Mouse (Mus musculus): ENCODE measurements around the gene Ddx31. TPM values are rescaled to one million over a fixed set of nuclear protein-coding genes. Genes with fewer than 3 reads are reported as not detected.

The Ddx31 gene
- polyA plus RNA-seq, 1 experiment from 2014 or later: 8.6 TPM

DNA sequence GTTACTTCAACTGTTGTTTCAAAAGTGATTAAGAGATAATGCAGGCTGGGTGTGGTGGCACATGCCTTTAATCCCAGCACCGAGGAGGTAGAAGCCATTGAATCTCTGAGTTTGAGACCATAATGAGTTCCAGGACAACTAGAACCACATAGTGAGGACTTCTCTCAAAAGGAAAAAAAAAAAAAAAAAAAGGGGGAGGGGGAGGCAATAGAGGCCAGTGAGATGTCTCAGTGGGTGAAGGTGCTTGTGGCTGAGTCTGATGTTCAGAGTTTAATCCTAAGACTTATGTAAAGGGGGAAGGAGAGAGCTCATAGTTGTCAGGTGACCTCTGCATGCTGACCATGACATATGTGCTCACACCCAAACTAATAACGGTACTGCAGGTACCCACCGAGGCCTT lies 1.8 kb downstream of the Ddx31 start:
- H3K36me3 ChIP-seq (ENCODE audit: control insufficient read depth, insufficient read depth, low read length): peaks cover 25% of the 10 kb centered on the region
- no peaks in the 10 kb centered on the region for H3K27me3 ChIP-seq (ENCODE audit: control insufficient read depth, insufficient read depth, low read length)
- 75% methylated on average over 3 of the region's 3 CpGs for WGBS
- peaks cover 0 to 25% of the 10 kb centered on the region in 2 experiments; a peak in 3 of 4 replicates for H3K4me1 ChIP-seq (ENCODE audit: control insufficient read depth in 2 of 2, insufficient read depth in 2 of 2, low read length in 2 of 2)
- H3K9ac ChIP-seq (ENCODE audit: low read length): 0 out of 2 replicates have a peak overlapping the region, but pooled peaks have one; percentile 96
- H3K27ac ChIP-seq (replicated peaks in 1 of 2; ENCODE audit: control insufficient read depth in 1 of 2, insufficient read depth in 1 of 2, low read depth in 2 of 2, low read length in 2 of 2): no peak overlapping the region
- H3K4me3 ChIP-seq (ENCODE audit: control insufficient read depth in 1 of 2, insufficient read depth in 1 of 2, low read depth in 1 of 2, low read length in 2 of 2): no peak overlapping the region
- no peaks in the 10 kb centered on the region for H3K9me3 ChIP-seq (ENCODE audit: control insufficient read depth, low read length)
- peak overlapping the region; percentile 87; the same call in 1 of the 2 replicates for H3K4me2 ChIP-seq (ENCODE audit: low read length)
- ATAC-seq (ENCODE audit: insufficient number of reproducible peaks, insufficient read depth, low FRiP score, low read depth): no peak

DNA sequence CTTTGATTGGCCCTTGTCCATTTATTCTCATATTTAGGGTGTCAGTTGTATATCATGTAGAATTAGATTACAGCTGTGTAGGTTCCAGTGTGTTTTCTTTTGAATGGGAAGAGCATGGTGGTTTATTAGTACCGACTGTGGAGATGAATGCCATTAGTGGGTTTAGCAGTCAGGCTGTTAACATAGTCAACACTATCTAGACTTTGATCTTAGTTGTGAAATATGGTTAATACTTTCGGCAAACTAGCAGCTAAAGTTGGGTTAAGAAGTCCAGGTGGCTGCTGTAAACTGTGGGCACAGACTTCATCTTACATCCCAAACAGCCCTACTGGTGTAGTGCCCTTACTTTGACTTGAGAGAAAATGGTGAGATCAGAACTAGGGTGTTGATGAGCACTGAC lies 8.7 kb downstream of the Ddx31 start:
- Histone ChIP-seq H3K27ac (replicated peaks in 1 of 2; ENCODE audit: control insufficient read depth in 1 of 2, insufficient read depth in 1 of 2, low read depth in 2 of 2, low read length in 2 of 2) (no peak overlapping the region), H3K27me3 (ENCODE audit: control insufficient read depth, insufficient read depth, low read length) (no peaks in the 10 kb centered on the region), H3K4me2 (ENCODE audit: low read length) (no peak overlapping the region), H3K9ac (ENCODE audit: low read length) (no peak overlapping the region), H3K9me3 (ENCODE audit: control insufficient read depth, low read length) (no peaks in the 10 kb centered on the region), H3K4me3 (ENCODE audit: control insufficient read depth in 1 of 2, insufficient read depth in 1 of 2, low read depth in 1 of 2, low read length in 2 of 2) (no peak overlapping the region), H3K36me3 (ENCODE audit: control insufficient read depth, insufficient read depth, low read length) (peaks cover 62% of the 10 kb centered on the region), H3K4me1 (ENCODE audit: control insufficient read depth in 2 of 2, insufficient read depth in 2 of 2, low read length in 2 of 2) (no peaks in the 10 kb centered on the region)
- 92% methylated on average over 2 of the region's 2 CpGs for WGBS
- no peak for ATAC-seq (ENCODE audit: insufficient number of reproducible peaks, insufficient read depth, low FRiP score, low read depth)

DNA sequence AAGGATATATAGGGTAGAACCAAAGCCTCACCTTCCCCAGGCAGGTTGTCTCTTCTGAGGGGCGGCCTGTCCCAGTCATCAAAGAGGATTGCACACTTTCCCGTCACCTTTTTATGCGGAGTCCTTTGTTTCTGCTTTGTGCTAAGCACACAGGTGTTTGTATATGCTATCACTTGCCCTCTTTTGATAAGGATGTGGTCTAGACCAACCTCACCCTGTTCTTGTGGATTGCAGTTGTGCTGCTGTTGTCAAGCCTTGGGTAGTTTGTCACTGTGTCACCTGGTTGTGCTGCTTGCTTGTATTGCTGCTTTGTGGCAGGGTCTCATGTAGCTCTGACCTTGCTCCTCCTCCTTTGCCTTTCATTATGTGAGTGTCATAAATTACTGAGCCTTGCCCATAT lies 12.4 kb downstream of the Ddx31 start:
- no peak overlapping the region for H3K9ac ChIP-seq (ENCODE audit: low read length)
- no peak overlapping the region for H3K27ac ChIP-seq (replicated peaks in 1 of 2; ENCODE audit: control insufficient read depth in 1 of 2, insufficient read depth in 1 of 2, low read depth in 2 of 2, low read length in 2 of 2)
- H3K36me3 ChIP-seq (ENCODE audit: control insufficient read depth, insufficient read depth, low read length): peaks cover 64% of the 10 kb centered on the region
- no peak for ATAC-seq (ENCODE audit: insufficient number of reproducible peaks, insufficient read depth, low FRiP score, low read depth)
- no peak overlapping the region for H3K4me2 ChIP-seq (ENCODE audit: low read length)
- 87% methylated on average over 3 of the region's 3 CpGs for WGBS
- H3K4me1 ChIP-seq (ENCODE audit: control insufficient read depth in 2 of 2, insufficient read depth in 2 of 2, low read length in 2 of 2): no peaks in the 10 kb centered on the region
- H3K4me3 ChIP-seq (ENCODE audit: control insufficient read depth in 1 of 2, insufficient read depth in 1 of 2, low read depth in 1 of 2, low read length in 2 of 2): no peak overlapping the region
- no peaks in the 10 kb centered on the region for H3K27me3 ChIP-seq (ENCODE audit: control insufficient read depth, insufficient read depth, low read length)
- no peaks in the 10 kb centered on the region for H3K9me3 ChIP-seq (ENCODE audit: control insufficient read depth, low read length)

DNA sequence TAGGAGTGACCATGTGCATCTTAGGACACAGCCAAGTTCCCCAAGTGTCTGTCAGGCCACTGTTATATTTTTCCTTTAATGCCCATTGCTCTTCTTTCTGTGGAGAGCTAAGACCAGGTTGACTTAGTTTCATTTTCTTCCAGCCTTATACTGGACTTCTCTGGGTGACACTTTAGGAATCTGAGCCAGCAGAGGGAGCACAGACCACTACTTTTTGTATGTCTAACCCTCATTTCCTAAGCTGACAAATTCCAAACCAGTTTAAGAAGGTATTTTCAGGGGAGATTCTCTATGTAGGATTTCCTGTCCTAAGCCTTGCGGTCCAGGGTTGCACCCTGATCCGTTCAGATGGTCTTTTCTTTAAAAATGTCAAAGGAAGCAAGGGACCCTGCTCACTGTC lies 15.6 kb downstream of the Ddx31 start:
- Histone ChIP-seq H3K4me1 (ENCODE audit: control insufficient read depth in 2 of 2, insufficient read depth in 2 of 2, low read length in 2 of 2) (no peaks in the 10 kb centered on the region), H3K36me3 (ENCODE audit: control insufficient read depth, insufficient read depth, low read length) (peaks cover 74% of the 10 kb centered on the region), H3K4me3 (ENCODE audit: control insufficient read depth in 1 of 2, insufficient read depth in 1 of 2, low read depth in 1 of 2, low read length in 2 of 2) (no peak overlapping the region), H3K27ac (replicated peaks in 1 of 2; ENCODE audit: control insufficient read depth in 1 of 2, insufficient read depth in 1 of 2, low read depth in 2 of 2, low read length in 2 of 2) (no peak overlapping the region), H3K9ac (ENCODE audit: low read length) (no peak overlapping the region), H3K9me3 (ENCODE audit: control insufficient read depth, low read length) (no peaks in the 10 kb centered on the region), H3K4me2 (ENCODE audit: low read length) (no peak overlapping the region), H3K27me3 (ENCODE audit: control insufficient read depth, insufficient read depth, low read length) (no peaks in the 10 kb centered on the region)
- ATAC-seq (ENCODE audit: insufficient number of reproducible peaks, insufficient read depth, low FRiP score, low read depth): no peak
- WGBS: 83% methylated on average over 2 of the region's 2 CpGs

DNA sequence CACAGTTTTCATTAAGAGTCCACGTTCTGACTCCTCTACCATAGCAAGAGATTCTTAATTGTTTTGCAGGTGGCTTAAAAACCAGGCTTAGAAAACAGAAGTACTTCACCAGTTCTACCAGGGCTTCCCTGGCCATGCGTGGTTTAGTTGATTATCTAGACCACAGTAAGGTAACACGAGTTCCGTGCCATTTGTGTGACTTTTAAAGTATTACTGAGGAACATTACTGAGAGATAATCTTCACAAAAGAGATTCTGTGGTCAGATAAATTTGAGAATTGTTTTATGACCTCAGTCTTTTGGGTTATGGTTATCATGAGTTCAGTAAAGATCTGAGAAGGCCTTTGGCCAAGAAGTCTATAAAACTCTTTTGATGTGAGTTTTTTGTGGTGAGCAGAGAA lies 19.1 kb downstream of the Ddx31 start:
- Histone ChIP-seq H3K27ac (replicated peaks in 1 of 2; ENCODE audit: control insufficient read depth in 1 of 2, insufficient read depth in 1 of 2, low read depth in 2 of 2, low read length in 2 of 2) (no peak overlapping the region), H3K27me3 (ENCODE audit: control insufficient read depth, insufficient read depth, low read length) (no peaks in the 10 kb centered on the region), H3K4me1 (ENCODE audit: control insufficient read depth in 2 of 2, insufficient read depth in 2 of 2, low read length in 2 of 2) (no peaks in the 10 kb centered on the region), H3K9me3 (ENCODE audit: control insufficient read depth, low read length) (no peaks in the 10 kb centered on the region), H3K36me3 (ENCODE audit: control insufficient read depth, insufficient read depth, low read length) (peaks cover 92% of the 10 kb centered on the region), H3K4me2 (ENCODE audit: low read length) (no peak overlapping the region), H3K4me3 (ENCODE audit: control insufficient read depth in 1 of 2, insufficient read depth in 1 of 2, low read depth in 1 of 2, low read length in 2 of 2) (no peak overlapping the region), H3K9ac (ENCODE audit: low read length) (no peak overlapping the region)
- WGBS: 93% methylated on average over 4 of the region's 4 CpGs
- no peak for ATAC-seq (ENCODE audit: insufficient number of reproducible peaks, insufficient read depth, low FRiP score, low read depth)

DNA sequence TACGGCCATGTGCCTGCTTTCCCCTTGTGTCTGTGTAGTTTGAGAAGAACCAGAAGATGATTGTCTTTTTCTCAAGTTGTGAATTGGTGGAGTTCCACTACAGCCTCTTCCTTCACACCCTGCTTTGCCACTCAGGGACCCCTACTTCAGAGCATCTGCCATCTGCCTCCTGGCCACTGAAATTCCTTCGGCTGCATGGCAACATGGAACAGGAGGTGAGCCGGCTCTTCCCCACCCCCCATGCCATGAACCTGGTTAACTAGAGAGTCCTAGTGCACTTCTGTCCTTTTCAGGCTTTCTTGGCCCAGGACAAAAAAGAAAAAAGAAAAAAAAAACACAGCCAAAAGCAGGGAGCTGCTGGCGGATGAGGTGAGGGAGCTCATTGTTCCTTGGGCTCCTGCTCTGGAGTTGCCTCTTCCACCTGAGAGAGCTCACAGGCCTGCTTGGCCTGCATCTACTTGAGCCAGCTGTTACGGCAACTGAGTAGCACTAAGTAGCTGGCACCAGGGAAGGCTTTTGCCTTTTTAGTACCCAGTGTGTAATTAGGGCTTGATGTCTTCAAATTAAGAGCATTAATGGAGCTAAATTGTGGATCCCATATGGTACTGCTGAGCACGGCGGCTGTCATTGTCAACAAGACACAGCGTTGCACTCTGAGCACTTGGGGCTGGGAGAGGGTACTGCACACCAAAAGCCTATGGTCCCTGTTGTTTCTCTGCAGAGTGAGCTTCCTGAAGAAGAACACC lies 20.6 kb downstream of the Ddx31 start:
- Histone ChIP-seq H3K4me3 (ENCODE audit: control insufficient read depth in 1 of 2, insufficient read depth in 1 of 2, low read depth in 1 of 2, low read length in 2 of 2) (no peak overlapping the region), H3K27ac (replicated peaks in 1 of 2; ENCODE audit: control insufficient read depth in 1 of 2, insufficient read depth in 1 of 2, low read depth in 2 of 2, low read length in 2 of 2) (no peak overlapping the region), H3K4me1 (ENCODE audit: control insufficient read depth in 2 of 2, insufficient read depth in 2 of 2, low read length in 2 of 2) (no peaks in the 10 kb centered on the region), H3K4me2 (ENCODE audit: low read length) (no peak overlapping the region), H3K27me3 (ENCODE audit: control insufficient read depth, insufficient read depth, low read length) (no peaks in the 10 kb centered on the region), H3K9me3 (ENCODE audit: control insufficient read depth, low read length) (no peaks in the 10 kb centered on the region), H3K9ac (ENCODE audit: low read length) (no peak overlapping the region), H3K36me3 (ENCODE audit: control insufficient read depth, insufficient read depth, low read length) (peaks cover 96% of the 10 kb centered on the region)
- WGBS: 92% methylated on average over 8 of the region's 8 CpGs
- no peak for ATAC-seq (ENCODE audit: insufficient number of reproducible peaks, insufficient read depth, low FRiP score, low read depth)

DNA sequence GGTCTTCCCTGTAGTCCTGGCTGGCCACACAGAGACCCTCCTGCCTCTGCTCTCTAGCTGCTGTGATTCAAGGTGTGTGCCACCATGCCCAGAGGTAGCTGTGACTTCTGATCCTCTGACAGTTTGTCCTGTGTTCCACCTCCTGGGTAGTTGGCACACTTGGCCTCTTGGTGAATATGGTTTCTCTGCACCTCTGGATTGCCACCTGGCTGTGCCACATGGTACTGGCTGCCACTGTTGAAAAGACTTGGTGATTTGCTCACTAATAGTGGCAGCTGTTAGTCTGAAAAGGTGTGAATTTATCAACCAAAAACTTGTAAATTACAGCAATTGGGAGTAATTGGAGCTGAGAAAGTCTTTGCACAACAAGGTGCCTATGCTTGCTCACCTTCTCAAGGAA lies 23.7 kb downstream of the Ddx31 start:
- Histone ChIP-seq H3K36me3 (ENCODE audit: control insufficient read depth, insufficient read depth, low read length) (peaks cover 93% of the 10 kb centered on the region), H3K9me3 (ENCODE audit: control insufficient read depth, low read length) (no peaks in the 10 kb centered on the region), H3K4me2 (ENCODE audit: low read length) (no peak overlapping the region), H3K27me3 (ENCODE audit: control insufficient read depth, insufficient read depth, low read length) (no peaks in the 10 kb centered on the region), H3K4me3 (ENCODE audit: control insufficient read depth in 1 of 2, insufficient read depth in 1 of 2, low read depth in 1 of 2, low read length in 2 of 2) (no peak overlapping the region), H3K27ac (replicated peaks in 1 of 2; ENCODE audit: control insufficient read depth in 1 of 2, insufficient read depth in 1 of 2, low read depth in 2 of 2, low read length in 2 of 2) (no peak overlapping the region), H3K4me1 (ENCODE audit: control insufficient read depth in 2 of 2, insufficient read depth in 2 of 2, low read length in 2 of 2) (no peaks in the 10 kb centered on the region), H3K9ac (ENCODE audit: low read length) (no peak overlapping the region)
- ATAC-seq (ENCODE audit: insufficient number of reproducible peaks, insufficient read depth, low FRiP score, low read depth): no peak

DNA sequence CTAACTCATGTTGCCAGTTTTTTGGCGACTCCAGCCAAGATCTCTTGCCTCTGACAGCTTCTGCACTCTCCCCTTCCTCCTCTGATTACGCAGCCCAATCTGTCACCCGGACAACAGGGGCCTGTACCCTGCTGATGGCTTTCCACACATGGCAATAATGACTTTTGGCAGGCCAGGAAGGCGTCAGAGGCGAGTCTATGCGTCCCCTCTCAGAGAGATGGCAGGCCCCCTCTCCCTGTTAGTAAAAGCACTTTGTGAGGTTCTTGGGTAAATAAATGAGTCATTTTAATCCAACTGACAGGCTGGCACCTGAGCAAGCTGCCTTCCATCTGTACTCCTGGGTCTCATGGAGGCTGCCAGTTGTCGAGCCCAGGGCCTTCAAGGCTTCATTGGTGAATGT lies 27.3 kb downstream of the Ddx31 start:
- H3K9me3 ChIP-seq (ENCODE audit: control insufficient read depth, low read length): no peaks in the 10 kb centered on the region
- H3K4me1 ChIP-seq (ENCODE audit: control insufficient read depth in 2 of 2, insufficient read depth in 2 of 2, low read length in 2 of 2): no peaks in the 10 kb centered on the region
- ATAC-seq (ENCODE audit: insufficient number of reproducible peaks, insufficient read depth, low FRiP score, low read depth): no peak
- H3K4me3 ChIP-seq (ENCODE audit: control insufficient read depth in 1 of 2, insufficient read depth in 1 of 2, low read depth in 1 of 2, low read length in 2 of 2): no peak overlapping the region
- peaks cover 57% of the 10 kb centered on the region for H3K36me3 ChIP-seq (ENCODE audit: control insufficient read depth, insufficient read depth, low read length)
- no peaks in the 10 kb centered on the region for H3K27me3 ChIP-seq (ENCODE audit: control insufficient read depth, insufficient read depth, low read length)
- 68% methylated on average over 7 of the region's 7 CpGs for WGBS
- H3K27ac ChIP-seq (replicated peaks in 1 of 2; ENCODE audit: control insufficient read depth in 1 of 2, insufficient read depth in 1 of 2, low read depth in 2 of 2, low read length in 2 of 2): no peak overlapping the region
- H3K4me2 ChIP-seq (ENCODE audit: low read length): no peak overlapping the region
- no peak overlapping the region for H3K9ac ChIP-seq (ENCODE audit: low read length)
